Mouse (Mus musculus): ENCODE measurements at regions not wholly inside any gene's neighbourhood (a gene's known extent, or its start where the extent isn't known, plus 50 kb on each side); places are given as distances from the start of the nearest gene placed in this dataset.
"Not testable (repeated sequence)": the region's sequence is repeated elsewhere in the genome, so short reads cannot be mapped to it uniquely, and the experiment has no call there.

- peak; percentile 8 for DNase-seq (ENCODE audit: low read depth, low spot score)
These were observed 380.7 kb upstream of the Dsel start for GRCm38 (mm10) chr1:112245437-112245836.

- not testable (repeated sequence) for DNase-seq (ENCODE audit: low read depth, low spot score)
These were observed 360.8 kb upstream of the Dsel start for GRCm38 (mm10) chr1:112225531-112225930.

- DNase-seq (ENCODE audit: low read depth, low spot score) = peak; percentile 34
These were observed 327.9 kb upstream of the Dsel start for GRCm38 (mm10) chr1:112192604-112193003.

- no peak for DNase-seq (ENCODE audit: low read depth, low spot score)
These were observed 315.7 kb upstream of the Dsel start for GRCm38 (mm10) chr1:112180446-112180845.
